Mouse (Mus musculus): ENCODE measurements around the gene Ppp1r3f. TPM values are rescaled to one million over a fixed set of nuclear protein-coding genes. Genes with fewer than 3 reads are reported as not detected.
A peak's percentile ranks its signal among the peaks of the same experiment; 100 is the strongest.

Gene Ppp1r3f
- polyA plus RNA-seq, 1 experiment = 11.5 TPM

DNA sequence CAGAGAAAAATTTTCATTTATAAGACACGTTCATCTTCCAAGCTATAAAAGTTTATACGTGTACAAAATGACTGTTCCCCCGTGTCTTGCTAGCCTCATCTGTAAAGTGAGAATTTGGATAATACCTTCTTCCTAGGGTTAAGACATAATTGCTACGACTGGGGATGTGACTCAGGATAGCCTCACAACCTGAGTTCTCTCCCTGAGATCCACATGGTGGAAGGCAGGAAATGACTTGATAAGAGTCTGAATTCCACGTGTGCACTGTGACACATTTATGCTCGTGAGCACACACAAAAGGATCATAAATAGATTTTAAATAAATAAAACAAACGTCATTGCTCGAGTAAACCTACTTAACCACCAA lies 31.5 kb upstream of the Ppp1r3f start:
- Histone ChIP-seq H3K36me3 (ENCODE audit: control insufficient read depth, insufficient read depth, low read length, poor library complexity, severe bottlenecking) (no peaks in the 10 kb centered on the region), H3K27ac (ENCODE audit: insufficient read depth, low read length) (no peak overlapping the region), H3K9ac (ENCODE audit: low read depth, poor library complexity, severe bottlenecking) (no peak overlapping the region), H3K27me3 (ENCODE audit: control insufficient read depth, insufficient read depth, low read length, poor library complexity, severe bottlenecking) (no peaks in the 10 kb centered on the region; the same call in 1 of the 2 replicates), H3K4me3 (ENCODE audit: low read depth, low read length) (no peak overlapping the region), H3K4me1 (ENCODE audit: control insufficient read depth, insufficient read depth, low read length) (no peaks in the 10 kb centered on the region), H3K9me3 (replicated peaks; ENCODE audit: control insufficient read depth, insufficient read depth, low read length, poor library complexity, severe bottlenecking) (no peaks in the 10 kb centered on the region)
- TF ChIP-seq POLR2A (IDR thresholded peaks at IDR 0.05; ENCODE audit: insufficient read depth, low read length) = no peak
- no peak for TF ChIP-seq CTCF (IDR thresholded peaks at IDR 0.05; ENCODE audit: low read depth, low read length)
- no peak for TF ChIP-seq EP300 (IDR thresholded peaks at IDR 0.05; ENCODE audit: insufficient read depth, low read depth, low read length)

DNA sequence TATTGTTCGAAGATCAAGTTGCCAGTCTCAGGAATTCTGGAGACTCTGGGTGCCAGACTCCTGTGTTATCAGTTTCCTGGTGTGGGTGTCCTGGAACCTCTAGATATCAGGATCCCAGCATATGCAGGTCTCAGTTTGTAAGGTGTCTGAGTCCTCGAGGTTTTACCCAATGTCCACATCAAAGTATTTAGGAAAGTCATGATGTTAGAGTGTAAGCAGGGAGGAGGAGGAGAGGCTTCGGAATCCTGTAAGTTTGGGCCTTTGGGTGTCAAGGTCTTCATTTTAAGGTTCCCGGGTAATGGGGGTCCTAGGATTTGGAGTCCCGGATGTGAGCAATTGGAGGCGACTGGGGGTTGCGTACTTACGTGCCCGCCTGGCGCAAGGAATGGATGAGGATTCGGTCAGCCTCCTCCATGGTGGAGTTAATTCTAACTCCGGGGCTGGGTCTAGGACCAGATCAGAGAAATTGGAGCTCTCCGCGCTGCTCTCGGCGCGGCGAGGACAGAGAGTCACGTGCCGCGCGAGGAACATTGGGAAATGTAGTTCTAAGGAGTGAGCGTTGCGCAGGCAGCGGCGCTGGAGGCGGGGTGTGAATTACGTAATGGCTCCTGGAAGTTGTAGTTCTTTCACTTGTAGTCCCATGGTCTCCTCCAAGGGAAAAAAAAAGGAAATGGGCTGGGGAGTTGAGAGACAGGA lies 30.9 kb upstream of the Ppp1r3f start, which contains the start of gene Ccdc22:
Gene Ccdc22 (minus strand): TSS at position 639 of the 696 bp plus-strand sequence.
- Histone ChIP-seq H3K4me3 (ENCODE audit: low read depth, low read length) (peak within 1 kb of the TSS; percentile 58), H3K9me3 (replicated peaks; ENCODE audit: control insufficient read depth, insufficient read depth, low read length, poor library complexity, severe bottlenecking) (no peaks in the 10 kb centered on the region), H3K27me3 (ENCODE audit: control insufficient read depth, insufficient read depth, low read length, poor library complexity, severe bottlenecking) (no peaks in the 10 kb centered on the region; the same call in 1 of the 2 replicates), H3K36me3 (ENCODE audit: control insufficient read depth, insufficient read depth, low read length, poor library complexity, severe bottlenecking) (no peaks in the 10 kb centered on the region), H3K27ac (ENCODE audit: insufficient read depth, low read length) (no peak within 1 kb of the TSS), H3K9ac (ENCODE audit: low read depth, poor library complexity, severe bottlenecking) (peak within 1 kb of the TSS; percentile 67), H3K4me1 (ENCODE audit: control insufficient read depth, insufficient read depth, low read length) (no peaks in the 10 kb centered on the region)
- TF ChIP-seq EP300 (IDR thresholded peaks at IDR 0.05; ENCODE audit: insufficient read depth, low read depth, low read length) = no peak
- TF ChIP-seq CTCF (IDR thresholded peaks at IDR 0.05; ENCODE audit: low read depth, low read length) = no peak
- TF ChIP-seq POLR2A (IDR thresholded peaks at IDR 0.05; ENCODE audit: insufficient read depth, low read length) = no peak

- Histone ChIP-seq H3K4me1 (ENCODE audit: control insufficient read depth, insufficient read depth, low read length) (no peaks in the 10 kb centered on the region), H3K9me3 (replicated peaks; ENCODE audit: control insufficient read depth, insufficient read depth, low read length, poor library complexity, severe bottlenecking) (no peaks in the 10 kb centered on the region), H3K36me3 (ENCODE audit: control insufficient read depth, insufficient read depth, low read length, poor library complexity, severe bottlenecking) (no peaks in the 10 kb centered on the region), H3K27me3 (ENCODE audit: control insufficient read depth, insufficient read depth, low read length, poor library complexity, severe bottlenecking) (no peaks in the 10 kb centered on the region; the same call in 1 of the 2 replicates), H3K9ac (ENCODE audit: low read depth, poor library complexity, severe bottlenecking) (no peak overlapping the region), H3K4me3 (ENCODE audit: low read depth, low read length) (no peak overlapping the region), H3K27ac (ENCODE audit: insufficient read depth, low read length) (no peak overlapping the region)
- TF ChIP-seq EP300 (IDR thresholded peaks at IDR 0.05; ENCODE audit: insufficient read depth, low read depth, low read length) (no peak), POLR2A (IDR thresholded peaks at IDR 0.05; ENCODE audit: insufficient read depth, low read length) (no peak), CTCF (IDR thresholded peaks at IDR 0.05; ENCODE audit: low read depth, low read length) (no peak)
Measured at GRCm38 (mm10) chrX:7604004-7604403, 29.9 kb upstream of the Ppp1r3f start.

DNA sequence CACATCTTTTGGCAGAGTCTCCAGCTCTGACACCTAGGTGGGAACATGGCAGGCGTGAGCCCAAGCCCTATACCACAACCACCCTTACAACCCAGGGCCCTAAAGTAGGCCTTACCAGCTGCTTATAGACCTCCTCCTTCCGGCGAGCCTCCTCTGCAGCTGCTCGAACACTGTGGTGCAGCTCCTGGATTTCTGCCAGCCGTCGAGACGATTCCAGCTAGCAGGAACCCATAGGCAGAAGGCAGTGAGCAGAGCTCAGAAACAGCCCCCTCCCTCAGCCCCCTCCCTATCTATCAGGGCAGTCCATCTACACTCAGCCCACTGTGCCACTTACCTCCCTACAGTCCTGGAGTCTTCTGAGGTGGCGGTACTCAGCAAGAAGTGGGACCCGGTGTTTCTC lies 21.3 kb upstream of the Ppp1r3f start:
- Histone ChIP-seq H3K27ac (ENCODE audit: insufficient read depth, low read length) (no peak overlapping the region), H3K9me3 (replicated peaks; ENCODE audit: control insufficient read depth, insufficient read depth, low read length, poor library complexity, severe bottlenecking) (no peaks in the 10 kb centered on the region), H3K9ac (ENCODE audit: low read depth, poor library complexity, severe bottlenecking) (no peak overlapping the region), H3K36me3 (ENCODE audit: control insufficient read depth, insufficient read depth, low read length, poor library complexity, severe bottlenecking) (peaks cover 2% of the 10 kb centered on the region; the same call in 1 of the 2 replicates), H3K27me3 (ENCODE audit: control insufficient read depth, insufficient read depth, low read length, poor library complexity, severe bottlenecking) (no peaks in the 10 kb centered on the region), H3K4me3 (ENCODE audit: low read depth, low read length) (no peak overlapping the region), H3K4me1 (ENCODE audit: control insufficient read depth, insufficient read depth, low read length) (no peaks in the 10 kb centered on the region)
- TF ChIP-seq EP300 (IDR thresholded peaks at IDR 0.05; ENCODE audit: insufficient read depth, low read depth, low read length) (no peak), POLR2A (IDR thresholded peaks at IDR 0.05; ENCODE audit: insufficient read depth, low read length) (no peak), CTCF (IDR thresholded peaks at IDR 0.05; ENCODE audit: low read depth, low read length) (no peak)

DNA sequence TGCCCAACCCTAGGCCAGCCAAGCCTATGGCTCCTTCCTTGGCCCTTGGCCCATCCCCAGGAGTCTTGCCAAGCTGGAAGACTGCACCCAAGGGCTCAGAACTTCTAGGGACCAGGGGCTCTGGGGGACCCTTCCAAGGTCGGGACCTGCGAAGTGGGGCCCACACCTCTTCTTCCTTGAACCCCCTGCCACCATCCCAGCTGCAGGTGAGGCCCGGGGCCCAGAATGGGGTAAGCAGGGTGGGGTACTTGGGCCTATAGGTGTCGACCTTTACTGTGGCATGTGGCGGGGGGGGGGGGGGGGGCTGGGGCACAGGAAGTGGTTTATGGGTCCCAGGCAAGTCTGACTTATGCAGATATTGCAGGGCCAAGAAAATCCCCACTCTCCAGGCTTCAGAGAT lies 12.3 kb upstream of the Ppp1r3f start:
- Histone ChIP-seq H3K27me3 (ENCODE audit: control insufficient read depth, insufficient read depth, low read length, poor library complexity, severe bottlenecking) (no peaks in the 10 kb centered on the region), H3K9ac (ENCODE audit: low read depth, poor library complexity, severe bottlenecking) (no peak overlapping the region), H3K4me3 (ENCODE audit: low read depth, low read length) (no peak overlapping the region), H3K4me1 (ENCODE audit: control insufficient read depth, insufficient read depth, low read length) (no peaks in the 10 kb centered on the region), H3K27ac (ENCODE audit: insufficient read depth, low read length) (no peak overlapping the region), H3K36me3 (ENCODE audit: control insufficient read depth, insufficient read depth, low read length, poor library complexity, severe bottlenecking) (no peaks in the 10 kb centered on the region; the same call in 1 of the 2 replicates), H3K9me3 (replicated peaks; ENCODE audit: control insufficient read depth, insufficient read depth, low read length, poor library complexity, severe bottlenecking) (no peaks in the 10 kb centered on the region)
- no peak for TF ChIP-seq CTCF (IDR thresholded peaks at IDR 0.05; ENCODE audit: low read depth, low read length)
- TF ChIP-seq EP300 (IDR thresholded peaks at IDR 0.05; ENCODE audit: insufficient read depth, low read depth, low read length) = no peak
- TF ChIP-seq POLR2A (IDR thresholded peaks at IDR 0.05; ENCODE audit: insufficient read depth, low read length) = no peak

DNA sequence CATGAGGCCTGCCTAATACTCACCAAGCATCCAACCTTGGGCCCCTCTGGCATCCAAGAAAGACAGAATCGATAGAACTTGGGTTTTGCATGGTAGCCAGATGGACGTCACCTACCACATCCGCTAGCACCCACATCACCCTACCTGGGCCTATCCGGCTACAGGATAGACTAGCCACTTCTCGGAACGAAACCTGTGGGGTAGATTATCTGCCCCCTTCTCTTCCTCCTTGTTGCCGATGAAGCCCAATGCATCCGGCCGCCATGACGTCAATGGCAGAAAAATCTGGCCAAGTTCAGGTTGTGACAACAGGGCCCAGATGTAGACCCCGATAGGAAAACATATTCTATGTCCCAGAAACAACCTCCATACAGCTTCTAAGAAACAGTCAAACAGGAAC lies 9.8 kb upstream of the Ppp1r3f start:
- H3K27me3 ChIP-seq (ENCODE audit: control insufficient read depth, insufficient read depth, low read length, poor library complexity, severe bottlenecking) = no peaks in the 10 kb centered on the region

More for the DNA sequence above, 9.8 kb upstream of the Ppp1r3f start:
- Histone ChIP-seq H3K4me1 (ENCODE audit: control insufficient read depth, insufficient read depth, low read length) (no peaks in the 10 kb centered on the region), H3K4me3 (ENCODE audit: low read depth, low read length) (no peak overlapping the region), H3K36me3 (ENCODE audit: control insufficient read depth, insufficient read depth, low read length, poor library complexity, severe bottlenecking) (no peaks in the 10 kb centered on the region; the same call in 1 of the 2 replicates), H3K9me3 (replicated peaks; ENCODE audit: control insufficient read depth, insufficient read depth, low read length, poor library complexity, severe bottlenecking) (no peaks in the 10 kb centered on the region), H3K9ac (ENCODE audit: low read depth, poor library complexity, severe bottlenecking) (no peak overlapping the region), H3K27ac (ENCODE audit: insufficient read depth, low read length) (no peak overlapping the region)
- TF ChIP-seq POLR2A (IDR thresholded peaks at IDR 0.05; ENCODE audit: insufficient read depth, low read length) = no peak
- no peak for TF ChIP-seq EP300 (IDR thresholded peaks at IDR 0.05; ENCODE audit: insufficient read depth, low read depth, low read length)
- no peak for TF ChIP-seq CTCF (IDR thresholded peaks at IDR 0.05; ENCODE audit: low read depth, low read length)

Measured in ES-Bruce4 (cell line).